Mouse (Mus musculus) embryonic facial prominence, embryonic 15.5 days (tissue): ENCODE results near the gene Tomm7. TPM values are rescaled to one million over a fixed set of nuclear protein-coding genes. Genes with fewer than 3 reads are reported as not detected.
"Not testable (repeated sequence)": the region's sequence is repeated elsewhere in the genome, so short reads cannot be mapped to it uniquely, and the experiment has no call there.

Experiments used
- ATAC-seq: fragments of 200-750 bp; cut with Nextera tagmentation; 2 replicates; pipeline ENCODE4 v1.8.0; 2017; ENCODE audit warnings: low read depth, moderate TSS enrichment; ENCODE audit not compliant: insufficient number of reproducible peaks, low FRiP score, low TSS enrichment
- H3K27ac ChIP-seq: fragments of 300-500 bp; sonication (generic); replicated peaks from 2 replicates; pipeline ENCODE4 v1.5.1; 2015; ENCODE audit warnings: mild to moderate bottlenecking, inconsistent platforms
- H3K27me3 ChIP-seq: fragments of 300-500 bp; sonication (generic); 2 replicates; pipeline ENCODE4 v1.6.1; 2015; ENCODE audit warnings: inconsistent platforms
- H3K36me3 ChIP-seq: fragments of 300-500 bp; sonication (generic); 2 replicates; pipeline ENCODE4 v1.6.1; 2015; ENCODE audit warnings: mild to moderate bottlenecking, inconsistent platforms
- H3K4me1 ChIP-seq: fragments of 300-500 bp; sonication (generic); 2 replicates; pipeline ENCODE4 v1.6.1; 2015; ENCODE audit warnings: inconsistent platforms
- H3K4me2 ChIP-seq: fragments of 300-500 bp; sonication (generic); replicated peaks from 2 replicates; pipeline ENCODE4 v1.6.1; 2015; ENCODE audit warnings: mild to moderate bottlenecking, inconsistent platforms
- H3K4me3 ChIP-seq: fragments of 300-500 bp; sonication (generic); replicated peaks from 2 replicates; pipeline ENCODE4 v1.5.1; 2015; ENCODE audit warnings: mild to moderate bottlenecking, inconsistent platforms
- H3K9ac ChIP-seq: fragments of 300-500 bp; sonication (generic); 2 replicates; pipeline ENCODE4 v1.6.1; 2015; ENCODE audit warnings: inconsistent platforms
- H3K9me3 ChIP-seq: fragments of 300-500 bp; sonication (generic); replicated peaks from 2 replicates; pipeline ENCODE4 v1.6.1; 2016; ENCODE audit warnings: inconsistent platforms
- WGBS: fragments of 180-500 bp; shearing (Covaris S2); methylation state at CpG from one replicate; pipeline ENCODE4 v1.1.7; 2015; 5-methylcytosine and 5-hydroxymethylcytosine counted together
- polyA plus RNA-seq: library from polyadenylated mRNA; unstranded; fragments of >200 nt; fragmentation: Nextera tagmentation; extraction: Ambion mirVana; gene quantifications from 2 replicates; pipeline ENCODE4 v1.2.1, GENCODE M21; 2015

Gene Tomm7
- polyA plus RNA-seq, 1 experiment from 2014 or later: 109 TPM

GRCm38 (mm10) chr5:23863166-23864053, 19.4 kb upstream of the Tomm7 start:
- no peaks in the 10 kb centered on the region for H3K9me3 ChIP-seq
- no peak overlapping the region for H3K9ac ChIP-seq
- H3K27me3 ChIP-seq: no peaks in the 10 kb centered on the region
- no peaks in the 10 kb centered on the region for H3K4me1 ChIP-seq
- H3K4me3 ChIP-seq: no peak overlapping the region
- no peak overlapping the region for H3K4me2 ChIP-seq
- no peak overlapping the region for H3K27ac ChIP-seq
- H3K36me3 ChIP-seq: peaks cover 9% of the 10 kb centered on the region; the same call in 1 of the 2 replicates
- 79% methylated on average over 7 of the region's 7 CpGs for WGBS
- no peak for ATAC-seq

DNA sequence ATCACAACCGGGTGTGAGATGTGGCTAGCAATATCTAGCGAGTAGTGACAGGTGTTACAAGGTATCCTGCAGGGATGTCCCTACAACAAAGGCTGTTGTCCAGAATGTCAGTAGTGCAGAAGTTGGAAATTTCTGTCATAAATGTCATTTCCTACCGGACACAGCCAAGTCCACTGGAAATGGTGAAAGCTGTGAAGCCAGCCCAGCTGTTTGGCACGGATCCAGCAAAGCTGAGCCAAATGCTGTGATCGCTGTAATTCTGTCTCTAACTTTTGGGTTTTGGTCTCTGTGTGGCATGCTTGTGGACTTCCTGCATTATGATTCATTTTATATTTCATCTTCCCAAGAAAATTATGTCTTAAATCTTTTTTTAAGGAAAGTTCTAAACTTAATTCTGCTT, 18.3 kb upstream of the Tomm7 start:
- Histone ChIP-seq H3K4me3 (no peak overlapping the region), H3K4me1 (no peaks in the 10 kb centered on the region), H3K27ac (no peak overlapping the region), H3K4me2 (no peak overlapping the region), H3K9me3 (no peaks in the 10 kb centered on the region), H3K27me3 (no peaks in the 10 kb centered on the region), H3K36me3 (peaks cover 19% of the 10 kb centered on the region; the same call in 1 of the 2 replicates), H3K9ac (no peak overlapping the region)
- 53% methylated on average over 5 of the region's 5 CpGs for WGBS
- no peak for ATAC-seq

DNA sequence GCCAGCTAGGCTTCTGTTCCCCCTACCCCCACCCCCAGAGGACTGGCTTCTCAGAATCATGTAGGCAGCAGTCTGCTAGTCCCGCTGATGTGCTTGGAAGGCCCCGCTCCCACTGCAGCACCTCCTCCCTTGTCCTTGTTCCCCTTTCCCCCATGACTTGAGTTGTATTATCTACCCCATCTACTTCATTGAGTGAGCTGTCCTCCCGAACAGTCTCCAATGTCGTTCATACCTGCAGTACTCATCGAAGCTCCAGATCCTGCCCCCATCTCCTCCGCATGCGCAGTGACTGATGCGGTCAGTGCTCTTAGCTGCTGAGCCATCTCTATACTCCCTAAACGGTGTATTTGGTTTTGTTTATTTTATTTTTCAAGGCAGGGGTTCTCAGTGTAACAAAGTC, 17.8 kb upstream of the Tomm7 start:
- Histone ChIP-seq H3K9me3 (no peaks in the 10 kb centered on the region), H3K27ac (no peak overlapping the region), H3K27me3 (no peaks in the 10 kb centered on the region), H3K36me3 (peaks cover 20% of the 10 kb centered on the region; the same call in 1 of the 2 replicates), H3K4me2 (no peak overlapping the region), H3K4me1 (no peaks in the 10 kb centered on the region), H3K4me3 (no peak overlapping the region), H3K9ac (no peak overlapping the region)
- ATAC-seq: no peak
- WGBS: 94% methylated on average over 9 of the region's 9 CpGs

GRCm38 (mm10) chr5:23859896-23860295, 15.9 kb upstream of the Tomm7 start:
- Histone ChIP-seq H3K9me3 (no peaks in the 10 kb centered on the region), H3K4me2 (no peak overlapping the region), H3K27me3 (no peaks in the 10 kb centered on the region), H3K4me3 (no peak overlapping the region), H3K36me3 (peaks cover 39% of the 10 kb centered on the region), H3K9ac (no peak overlapping the region), H3K4me1 (no peaks in the 10 kb centered on the region), H3K27ac (no peak overlapping the region)
- 72% methylated on average over 5 of the region's 5 CpGs for WGBS
- ATAC-seq: no peak

DNA sequence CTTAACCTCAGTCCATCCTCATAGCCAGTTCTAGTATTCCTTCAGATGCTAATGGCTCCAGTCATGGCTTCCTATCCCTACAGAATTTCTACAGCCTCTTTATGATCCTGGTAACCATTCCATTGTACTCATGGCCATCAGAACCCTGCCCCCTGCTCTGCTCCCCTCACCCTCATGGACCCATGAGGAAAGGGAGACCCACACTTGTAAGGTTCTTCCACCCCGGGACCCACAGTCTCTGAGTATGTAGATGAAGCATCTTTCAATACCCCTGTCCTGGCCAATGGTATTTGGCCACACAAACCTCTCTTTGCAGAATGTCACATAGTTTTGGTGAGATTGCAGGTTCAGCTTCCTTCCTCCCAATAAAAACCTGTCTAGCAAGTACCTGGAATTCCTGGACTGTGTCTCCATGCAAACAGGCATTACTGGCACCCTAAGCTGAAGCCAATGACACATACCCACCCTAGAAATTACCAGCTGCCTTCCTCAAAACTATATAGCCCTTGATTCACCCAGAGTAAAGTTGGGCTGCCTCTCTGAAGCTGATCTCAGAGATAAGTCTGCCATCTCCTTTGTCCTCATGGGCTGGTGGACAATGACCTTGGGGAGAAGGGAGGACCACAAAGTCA, 15.2 kb upstream of the Tomm7 start:
- H3K4me2 ChIP-seq: no peak overlapping the region
- no peak overlapping the region for H3K27ac ChIP-seq
- H3K4me1 ChIP-seq: no peaks in the 10 kb centered on the region
- H3K36me3 ChIP-seq: peaks cover 46% of the 10 kb centered on the region
- no peaks in the 10 kb centered on the region for H3K9me3 ChIP-seq
- no peak overlapping the region for H3K9ac ChIP-seq
- WGBS: 90% methylated on average over 1 of the region's 1 CpGs
- no peak for ATAC-seq
- no peak overlapping the region for H3K4me3 ChIP-seq
- no peaks in the 10 kb centered on the region for H3K27me3 ChIP-seq

DNA sequence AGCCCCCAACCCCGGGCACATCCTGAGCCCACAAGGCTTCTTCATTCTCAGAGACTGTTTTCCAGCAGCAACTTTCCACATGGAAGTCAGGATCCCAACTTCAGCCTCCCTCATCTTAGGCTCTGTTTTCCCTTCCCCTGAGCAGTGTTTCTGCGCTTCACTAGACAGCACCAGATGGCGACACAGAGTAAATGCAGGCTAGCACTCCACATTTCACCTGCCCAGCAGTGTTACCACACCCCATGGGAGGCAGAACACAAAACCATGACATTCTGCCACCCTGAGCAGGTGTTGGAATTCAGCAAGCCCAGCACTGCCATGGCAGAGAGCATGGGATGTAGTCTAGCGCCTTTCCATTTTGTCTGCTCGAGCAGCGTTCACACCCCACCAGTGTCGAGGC, 14.7 kb upstream of the Tomm7 start:
- H3K9me3 ChIP-seq: no peaks in the 10 kb centered on the region
- no peaks in the 10 kb centered on the region for H3K27me3 ChIP-seq
- peaks cover 50% of the 10 kb centered on the region for H3K36me3 ChIP-seq
- H3K4me3 ChIP-seq: no peak overlapping the region
- no peak overlapping the region for H3K4me2 ChIP-seq
- no peak overlapping the region for H3K27ac ChIP-seq
- H3K9ac ChIP-seq: no peak overlapping the region
- WGBS: 76% methylated on average over 7 of the region's 7 CpGs
- ATAC-seq: no peak
- H3K4me1 ChIP-seq: no peaks in the 10 kb centered on the region

GRCm38 (mm10) chr5:23858001-23858400, 14.0 kb upstream of the Tomm7 start:
- H3K36me3 ChIP-seq: peaks cover 55% of the 10 kb centered on the region
- ATAC-seq: no peak
- no peak overlapping the region for H3K4me3 ChIP-seq
- H3K4me2 ChIP-seq: no peak overlapping the region
- WGBS: 89% methylated on average over 3 of the region's 3 CpGs
- no peaks in the 10 kb centered on the region for H3K4me1 ChIP-seq
- no peaks in the 10 kb centered on the region for H3K9me3 ChIP-seq
- no peaks in the 10 kb centered on the region for H3K27me3 ChIP-seq
- H3K9ac ChIP-seq: no peak overlapping the region
- no peak overlapping the region for H3K27ac ChIP-seq

DNA sequence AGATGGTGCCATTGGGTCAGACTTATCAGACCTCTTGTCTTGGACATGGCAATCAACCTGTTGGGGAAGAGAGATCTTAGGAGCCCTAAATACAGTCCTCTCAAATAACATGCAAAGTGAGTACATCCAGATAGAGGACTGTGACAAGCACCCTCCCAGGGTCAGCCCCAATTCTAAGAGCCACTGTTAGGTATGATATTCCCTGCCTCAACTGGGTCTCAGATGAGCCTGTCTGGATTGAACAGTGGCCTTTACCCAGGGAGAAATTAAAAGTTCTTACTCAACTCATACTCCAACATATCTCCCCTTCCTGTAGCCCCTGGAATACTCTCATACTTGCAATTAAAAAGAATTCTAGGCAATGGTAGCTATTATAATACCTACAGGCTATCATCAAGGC, 13.2 kb upstream of the Tomm7 start:
- no peaks in the 10 kb centered on the region for H3K9me3 ChIP-seq
- no peak overlapping the region for H3K9ac ChIP-seq
- H3K27ac ChIP-seq: no peak overlapping the region
- no peak overlapping the region for H3K4me2 ChIP-seq
- no peaks in the 10 kb centered on the region for H3K27me3 ChIP-seq
- no peaks in the 10 kb centered on the region for H3K4me1 ChIP-seq
- no peak overlapping the region for H3K4me3 ChIP-seq
- peaks cover 63% of the 10 kb centered on the region for H3K36me3 ChIP-seq
- no peak for ATAC-seq

- ATAC-seq: no peak
These were observed 12.2 kb upstream of the Tomm7 start for GRCm38 (mm10) chr5:23856164-23856563.

DNA sequence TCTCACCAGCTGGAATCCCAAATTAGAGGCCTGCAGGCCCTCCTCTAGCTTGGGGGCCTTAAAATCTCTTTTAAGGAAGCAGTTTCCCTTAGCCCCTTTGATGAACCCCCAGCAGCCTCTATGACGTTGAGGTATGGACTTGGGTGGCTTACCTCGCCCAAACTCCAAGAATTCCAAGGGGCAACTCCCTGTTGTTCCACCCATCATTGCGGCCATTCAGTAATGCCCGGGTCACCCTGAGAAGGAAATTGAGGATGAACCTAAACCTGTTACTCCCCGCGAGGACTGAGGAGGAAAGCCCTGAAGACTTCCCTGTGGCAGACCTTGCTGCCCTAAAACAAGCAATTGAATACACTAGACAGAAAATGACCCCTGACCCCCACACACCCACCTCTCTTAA, 11.5 kb upstream of the Tomm7 start:
- peaks cover 61% of the 10 kb centered on the region for H3K36me3 ChIP-seq
- H3K4me2 ChIP-seq: no peak overlapping the region
- no peak overlapping the region for H3K4me3 ChIP-seq
- 84% methylated on average over 6 of the region's 6 CpGs for WGBS
- H3K9ac ChIP-seq: no peak overlapping the region
- no peak for ATAC-seq
- no peak overlapping the region for H3K27ac ChIP-seq
- peaks cover 5% of the 10 kb centered on the region; the same call in 1 of the 2 replicates for H3K4me1 ChIP-seq
- no peaks in the 10 kb centered on the region for H3K27me3 ChIP-seq
- H3K9me3 ChIP-seq: no peaks in the 10 kb centered on the region

More at GRCm38 (mm10) chr5:23856164-23856563, 12.2 kb upstream of the Tomm7 start:
- WGBS: 89% methylated on average over 1 of the region's 1 CpGs
- Histone ChIP-seq H3K9me3 (no peaks in the 10 kb centered on the region), H3K4me3 (no peak overlapping the region), H3K4me1 (peaks cover 5% of the 10 kb centered on the region; the same call in 1 of the 2 replicates), H3K9ac (no peak overlapping the region), H3K4me2 (no peak overlapping the region), H3K36me3 (peaks cover 65% of the 10 kb centered on the region), H3K27ac (0 out of 2 replicates have a peak overlapping the region, but pooled peaks have one; percentile 4), H3K27me3 (no peaks in the 10 kb centered on the region)

DNA sequence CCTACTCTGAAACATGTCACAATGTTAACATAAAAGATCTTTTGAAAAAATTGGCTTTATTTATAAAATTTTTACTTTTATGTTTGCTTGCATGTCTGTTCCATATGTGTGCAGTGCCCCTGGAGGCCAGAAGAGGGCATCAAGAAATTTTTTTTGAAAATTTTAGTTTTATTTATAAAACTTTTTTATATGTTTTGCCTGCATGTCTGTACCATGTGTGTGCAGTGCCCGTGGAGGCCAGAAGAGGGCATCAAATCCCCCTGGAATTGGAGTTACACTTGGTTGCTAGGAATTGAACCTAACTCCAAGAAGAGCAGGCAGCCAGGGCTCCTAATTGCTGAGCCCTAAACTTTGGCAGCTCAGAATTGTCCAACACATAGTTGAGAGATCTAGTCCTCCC, 9.0 kb upstream of the Tomm7 start:
- ATAC-seq, H3K9me3 ChIP-seq, H3K4me1 ChIP-seq, H3K4me2 ChIP-seq, H3K27ac ChIP-seq, H3K27me3 ChIP-seq, H3K9ac ChIP-seq, H3K4me3 ChIP-seq: not testable (repeated sequence)
- 92% methylated on average over 1 of the region's 1 CpGs for WGBS
- peaks cover 51% of the 10 kb centered on the region for H3K36me3 ChIP-seq
